Mouse (Mus musculus) spleen, adult 2 months (tissue): Measurements from ENCODE around the gene Sertad3. TPM values are rescaled to one million over a fixed set of nuclear protein-coding genes. Genes with fewer than 3 reads are reported as not detected.

Source experiments
- DNase-seq, 2 experiments: peaks; one replicate each; pipeline versions ENCODE4 v3.0.0 to v3.0.0-alpha.2; 2012 to 2021; ENCODE audit warnings: low spot score in 2 of 2, low read depth in 1 of 2
- H3K27ac ChIP-seq: fragments of 200-500 bp; 2 replicates; pipeline ENCODE4 v1.5.1; 2012; ENCODE audit warnings: low read length, inconsistent platforms; ENCODE audit not compliant: insufficient read depth
- H3K27me3 ChIP-seq: fragments of 200-500 bp; 2 replicates; pipeline ENCODE4 v1.6.1; 2012; ENCODE audit warnings: mild to moderate bottlenecking, moderate library complexity, low read length, inconsistent platforms; ENCODE audit not compliant: control insufficient read depth, insufficient read depth
- H3K36me3 ChIP-seq: fragments of 200-500 bp; 2 replicates; pipeline ENCODE4 v1.6.1; 2012; ENCODE audit warnings: mild to moderate bottlenecking, low read length, inconsistent platforms; ENCODE audit not compliant: control insufficient read depth, insufficient read depth
- H3K4me1 ChIP-seq: fragments of 200-500 bp; 2 replicates; pipeline ENCODE4 v1.6.1; 2011; ENCODE audit warnings: inconsistent platforms; ENCODE audit not compliant: control insufficient read depth, insufficient read depth, insufficient read length
- H3K4me3 ChIP-seq: fragments of 200-500 bp; 2 replicates; pipeline ENCODE4 v1.5.1; 2011; ENCODE audit warnings: mild to moderate bottlenecking, inconsistent platforms; ENCODE audit not compliant: insufficient read depth, insufficient read length; ENCODE audit errors: extremely low read depth
- CTCF ChIP-seq: fragments of 200-500 bp; IDR thresholded peaks from 2 replicates; pipeline ENCODE4 v1.5.1; 2011; ENCODE audit warnings: mild to moderate bottlenecking, inconsistent platforms; ENCODE audit not compliant: insufficient read depth, insufficient read length, insufficient replicate concordance; ENCODE audit errors: extremely low read depth
- POLR2A ChIP-seq: fragments of 200-500 bp; IDR thresholded peaks from 2 replicates; pipeline ENCODE4 v1.6.1; 2011; ENCODE audit warnings: low read depth, low read length, inconsistent platforms
- WGBS: fragments of 180-500 bp; shearing (Covaris S2); methylation state at CpG from one replicate; pipeline ENCODE4 v1.1.7; 2018; 5-methylcytosine and 5-hydroxymethylcytosine counted together
- polyA plus RNA-seq: library from polyadenylated mRNA; depleted of rRNA; stranded (reverse); fragments of >200 nt; gene quantifications from 2 replicates; pipeline ENCODE4 v1.2.3, GENCODE M21; 2012

Gene Sertad3
- polyA plus RNA-seq, 1 experiment, result 16.0 TPM

DNA sequence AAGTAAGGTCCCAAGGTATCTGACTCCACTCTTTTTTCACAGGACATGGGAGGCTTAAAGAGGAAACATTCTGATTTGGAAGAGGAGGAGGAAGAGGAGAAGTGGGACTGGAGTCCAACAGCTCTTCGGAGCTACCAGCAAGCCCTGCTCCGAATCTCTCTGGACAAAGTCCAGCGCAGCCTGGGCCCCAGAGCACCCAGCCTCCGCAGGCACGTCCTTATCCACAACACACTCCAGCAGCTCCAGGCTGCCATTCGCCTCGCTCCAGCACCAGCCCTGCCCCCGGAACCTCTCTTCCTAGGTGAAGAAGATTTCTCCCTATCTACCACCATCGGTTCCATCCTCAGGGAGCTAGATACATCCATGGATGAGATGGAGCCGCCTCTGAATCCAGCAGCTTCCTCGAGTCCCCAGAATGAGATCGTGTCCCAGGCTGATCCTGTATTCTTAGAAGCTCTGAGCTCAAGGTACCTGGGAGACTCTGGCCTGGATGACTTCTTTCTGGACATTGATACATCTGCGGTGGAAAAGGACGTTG, 2.6 kb downstream of the Sertad3 start:
- peaks cover 9% of the 10 kb centered on the region for H3K36me3 ChIP-seq
- H3K27me3 ChIP-seq, result no peaks in the 10 kb centered on the region
- TF ChIP-seq CTCF (no peak), POLR2A (no peak)
- peaks cover 4% of the 10 kb centered on the region; the same call in 1 of the 2 replicates for H3K4me1 ChIP-seq
- H3K4me3 ChIP-seq, result no peak overlapping the region
- 95% methylated on average over 14 of the region's 14 CpGs for WGBS
- no peak overlapping the region for H3K27ac ChIP-seq
- DNase-seq, result no peak

DNA sequence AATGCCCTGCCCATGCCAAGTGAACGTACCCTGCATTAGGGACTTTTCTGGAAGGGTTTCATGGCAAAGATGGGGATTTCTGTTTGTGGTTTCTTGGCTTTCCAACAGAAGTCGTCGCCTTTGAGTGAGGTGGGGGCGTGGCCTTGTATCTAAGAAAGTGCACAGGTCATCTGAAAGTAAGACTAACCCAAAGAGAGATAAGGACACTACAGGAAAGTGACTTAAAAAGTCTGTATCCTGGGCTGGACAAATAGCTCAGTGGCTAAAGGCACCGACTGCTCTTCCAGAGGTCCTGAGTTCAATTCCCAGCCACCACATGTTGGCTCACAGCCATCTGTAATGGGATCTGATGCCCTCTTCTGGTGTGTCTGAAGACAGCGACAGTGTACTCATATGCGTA, 5.0 kb downstream of the Sertad3 start:
- Histone ChIP-seq H3K27me3 (no peaks in the 10 kb centered on the region), H3K27ac (no peak overlapping the region), H3K4me1 (peaks cover 8% of the 10 kb centered on the region; the same call in 1 of the 2 replicates), H3K36me3 (peaks cover 9% of the 10 kb centered on the region), H3K4me3 (no peak overlapping the region)
- WGBS, result 68% methylated on average over 7 of the region's 7 CpGs
- no peak for DNase-seq
- TF ChIP-seq POLR2A (no peak), CTCF (no peak)

DNA sequence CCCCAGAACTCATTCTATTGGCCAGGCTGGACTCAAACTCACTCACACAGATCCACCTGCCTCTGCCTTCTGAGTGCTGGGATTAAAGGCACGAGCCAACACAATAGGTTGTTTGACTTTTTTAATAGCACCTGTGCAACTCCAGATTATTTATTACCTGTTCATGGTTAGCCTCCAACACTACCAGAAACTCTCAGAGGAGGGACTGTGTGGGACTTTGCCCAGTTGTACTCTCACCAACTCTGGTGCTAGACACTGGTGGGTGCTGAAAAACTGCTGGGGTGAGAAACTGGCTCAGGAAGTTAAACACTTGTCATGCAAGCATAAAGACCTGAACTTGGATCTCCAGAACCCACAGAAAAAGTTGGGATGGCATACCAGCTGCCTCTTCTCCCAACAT, 6.2 kb downstream of the Sertad3 start:
- Histone ChIP-seq H3K4me1 (peaks cover 8% of the 10 kb centered on the region; the same call in 1 of the 2 replicates), H3K36me3 (peaks cover 9% of the 10 kb centered on the region), H3K27ac (no peak overlapping the region), H3K4me3 (no peak overlapping the region), H3K27me3 (no peaks in the 10 kb centered on the region)
- DNase-seq, result no peak
- TF ChIP-seq CTCF (no peak), POLR2A (no peak)
- 92% methylated on average over 1 of the region's 1 CpGs for WGBS

DNA sequence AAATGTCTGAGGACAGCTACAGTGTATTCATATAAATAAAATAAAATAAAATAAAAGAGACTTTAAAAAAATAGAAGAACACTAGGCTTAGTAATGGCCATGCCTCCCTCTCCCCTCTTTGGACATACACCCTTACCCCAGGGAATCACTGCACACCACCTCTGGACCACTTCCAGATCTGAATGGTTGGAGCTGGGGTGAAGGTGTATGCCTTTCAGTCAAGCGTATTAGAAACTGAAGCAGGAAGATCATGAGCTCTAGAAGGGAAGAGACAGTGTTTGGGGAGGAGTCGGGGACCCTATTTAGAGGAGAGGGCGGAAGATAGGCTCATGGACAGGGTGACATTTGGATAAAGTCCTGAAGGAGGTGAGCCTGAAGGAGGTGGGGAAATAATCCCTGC, 6.9 kb downstream of the Sertad3 start:
- Histone ChIP-seq H3K36me3 (peaks cover 9% of the 10 kb centered on the region), H3K4me3 (no peak overlapping the region), H3K4me1 (peaks cover 8% of the 10 kb centered on the region; the same call in 1 of the 2 replicates), H3K27ac (no peak overlapping the region), H3K27me3 (no peaks in the 10 kb centered on the region)
- 89% methylated on average over 3 of the region's 3 CpGs for WGBS
- no peak for TF ChIP-seq CTCF
- no peak for DNase-seq

DNA sequence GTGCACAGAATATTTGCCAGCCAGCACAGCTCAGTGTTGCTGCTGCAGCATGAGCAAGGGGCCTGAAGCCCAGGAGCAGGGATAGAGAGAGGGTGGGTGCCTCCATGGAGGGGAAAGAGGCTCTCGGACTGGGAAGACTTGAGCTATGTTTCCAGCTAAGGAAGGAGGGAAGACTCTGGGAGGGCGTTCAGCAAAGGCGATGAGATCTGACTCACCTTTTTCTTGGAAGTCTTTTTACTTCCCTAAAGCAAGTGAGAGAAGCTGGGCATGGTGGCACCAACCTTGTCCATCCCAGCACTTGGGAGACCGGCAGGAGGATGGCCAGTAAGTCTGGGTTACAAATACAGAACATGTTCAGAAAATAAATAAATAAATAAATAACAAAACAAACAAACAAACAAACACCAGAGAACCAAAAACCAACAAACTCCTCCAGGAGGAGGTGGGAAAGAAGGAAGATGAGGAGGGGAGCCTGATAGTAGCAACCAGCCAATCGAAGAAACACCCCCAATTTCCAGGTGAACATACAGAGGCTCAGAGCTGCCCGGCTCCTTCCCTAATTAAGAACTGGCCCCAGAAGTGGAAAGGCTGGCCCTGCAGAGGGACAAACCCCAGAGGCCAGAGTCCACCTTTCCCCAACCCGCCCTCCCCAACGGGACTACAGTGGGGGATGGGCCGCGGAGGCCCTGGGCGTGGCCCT, 7.5 kb downstream of the Sertad3 start:
- TF ChIP-seq CTCF (no peak), POLR2A (no peak)
- Histone ChIP-seq H3K27me3 (no peaks in the 10 kb centered on the region), H3K27ac (peak overlapping the region; percentile 21; the same call in 1 of the 2 replicates), H3K4me3 (peak overlapping the region; percentile 31; the same call in 1 of the 2 replicates), H3K4me1 (peaks cover 8% of the 10 kb centered on the region; the same call in 1 of the 2 replicates), H3K36me3 (peaks cover 9% of the 10 kb centered on the region)
- DNase-seq, result no peak
- WGBS, result 30% methylated on average over 11 of the region's 11 CpGs

DNA sequence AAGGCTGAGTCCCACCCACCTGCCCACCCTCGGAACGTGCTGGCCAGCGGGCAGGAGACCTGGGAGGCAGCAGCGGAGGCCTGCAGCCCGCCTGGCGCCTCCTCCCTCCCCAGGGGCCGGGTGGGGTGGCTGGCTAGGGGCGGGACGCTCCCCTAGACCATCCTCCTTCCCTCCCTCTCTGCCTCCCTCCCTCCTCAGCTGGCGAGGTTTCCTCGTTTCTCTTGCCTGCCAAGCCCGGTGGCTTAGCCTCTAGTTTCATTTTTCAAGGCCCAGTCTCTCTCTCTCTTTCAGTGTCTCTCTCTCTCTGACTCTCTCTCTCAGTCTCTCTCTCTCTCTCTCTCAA, 8.0 kb downstream of the Sertad3 start:
- Histone ChIP-seq H3K27ac (peak overlapping the region; percentile 65; the same call in 1 of the 2 replicates), H3K4me1 (peaks cover 8% of the 10 kb centered on the region; the same call in 1 of the 2 replicates), H3K27me3 (no peaks in the 10 kb centered on the region), H3K4me3 (peak overlapping the region; percentile 31; the same call in 1 of the 2 replicates), H3K36me3 (peaks cover 4% of the 10 kb centered on the region)
- peak; percentile 48 to 69 for DNase-seq
- 0% methylated on average over 5 of the region's 12 CpGs for WGBS
- TF ChIP-seq CTCF (no peak), POLR2A (no peak; the same call in 1 of the 2 replicates)

DNA sequence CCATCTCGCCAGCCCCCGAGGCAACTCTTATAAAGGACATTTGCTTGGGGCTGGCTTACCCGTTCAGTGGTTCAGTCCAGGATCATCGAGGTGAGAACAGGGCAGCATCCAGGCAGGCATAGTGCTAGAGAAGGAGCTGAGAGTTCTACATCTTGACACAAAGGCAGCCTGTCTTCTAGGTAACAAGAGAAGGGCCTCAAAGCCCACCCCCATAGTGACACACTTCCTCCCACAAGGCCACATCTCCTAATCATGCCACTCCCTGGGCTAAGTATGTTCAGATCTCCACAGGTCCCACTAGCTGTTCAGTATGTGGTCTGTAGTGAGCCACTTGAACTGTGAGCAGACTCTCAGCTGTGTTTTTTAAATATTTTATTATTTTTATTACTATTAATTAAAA, 10.3 kb downstream of the Sertad3 start:
- DNase-seq, result no peak
- Histone ChIP-seq H3K4me1 (peaks cover 14% of the 10 kb centered on the region; the same call in 1 of the 2 replicates), H3K27ac (no peak overlapping the region), H3K4me3 (no peak overlapping the region), H3K36me3 (no peaks in the 10 kb centered on the region), H3K27me3 (no peaks in the 10 kb centered on the region)
- no peak for TF ChIP-seq POLR2A
- TF ChIP-seq CTCF, result no peak
- WGBS, result 86% methylated on average over 4 of the region's 4 CpGs
